Mouse (Mus musculus) 3134 (cell line): ENCODE measurements around the gene Hoxc5.

ENCODE experiments used
- DNase-seq: peaks from one replicate; pipeline ENCODE4 v3.0.0-alpha.2; 2011; ENCODE audit warnings: low spot score; ENCODE audit not compliant: insufficient read length; ENCODE audit errors: extremely low read depth

Hoxc5 gene

GRCm38 (mm10) chr15:103032646-103033575 lies 65.7 kb downstream of the Hoxc5 start:
- no peak for DNase-seq

DNA sequence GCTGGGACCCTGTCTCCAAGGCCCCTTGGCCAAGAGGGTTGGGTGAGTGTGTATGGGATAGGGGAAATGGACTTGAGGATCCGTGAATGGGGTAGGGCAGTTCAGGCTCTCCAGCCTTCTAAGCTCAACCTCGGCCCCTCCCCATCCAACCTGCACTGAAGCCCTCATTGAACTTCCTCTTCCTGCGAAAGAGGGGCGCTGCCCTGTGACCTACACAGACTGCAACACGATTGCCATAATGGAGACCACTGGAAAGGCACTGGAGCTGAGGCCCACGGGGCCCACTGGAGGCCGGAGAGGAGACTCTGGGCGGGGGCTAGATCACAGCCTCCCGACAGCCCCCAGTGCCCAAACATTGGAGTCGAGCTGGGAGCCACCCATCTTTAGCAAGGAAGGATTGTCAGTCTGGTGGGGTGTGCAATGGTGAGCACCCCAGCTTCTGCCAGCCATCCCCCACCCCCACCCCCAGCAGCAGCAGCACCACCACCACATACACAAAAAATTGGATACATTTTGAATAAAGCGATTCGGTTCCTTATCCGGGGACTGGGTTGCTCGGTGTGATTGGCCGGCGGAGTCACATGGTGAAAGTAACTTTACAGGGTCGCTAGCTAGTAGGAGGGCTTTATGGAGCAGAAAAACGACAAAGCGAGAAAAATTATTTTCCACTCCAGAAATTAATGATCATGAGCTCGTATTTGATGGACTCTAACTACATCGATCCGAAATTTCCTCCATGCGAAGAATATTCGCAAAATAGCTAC lies 67.0 kb downstream of the Hoxc5 start:
- no peak for DNase-seq

DNA sequence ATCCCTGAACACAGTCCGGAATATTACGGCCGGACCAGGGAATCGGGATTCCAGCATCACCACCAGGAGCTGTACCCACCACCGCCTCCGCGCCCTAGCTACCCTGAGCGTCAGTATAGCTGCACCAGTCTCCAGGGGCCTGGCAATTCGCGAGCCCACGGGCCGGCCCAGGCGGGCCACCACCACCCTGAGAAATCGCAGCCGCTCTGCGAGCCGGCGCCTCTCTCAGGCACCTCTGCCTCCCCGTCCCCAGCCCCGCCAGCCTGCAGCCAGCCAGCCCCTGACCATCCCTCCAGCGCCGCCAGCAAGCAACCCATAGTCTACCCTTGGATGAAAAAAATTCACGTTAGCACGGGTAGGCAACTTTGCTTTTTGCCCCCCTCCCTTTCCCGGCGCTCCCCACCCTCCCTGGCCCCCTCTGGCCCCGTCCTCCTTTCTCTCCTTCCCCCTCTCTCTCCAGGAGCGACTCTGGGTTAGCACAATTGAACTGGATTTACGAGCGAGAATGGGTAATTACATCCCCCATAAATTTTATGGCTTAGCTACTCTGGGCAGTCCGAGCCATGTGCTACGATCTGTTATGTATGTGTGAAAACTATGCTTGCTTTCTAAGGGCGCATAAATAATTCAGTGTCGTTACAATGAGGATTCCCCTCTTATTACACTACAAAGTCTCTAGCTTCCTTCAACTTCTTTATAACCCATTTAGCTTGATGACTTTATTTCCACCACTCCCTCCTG lies 67.7 kb downstream of the Hoxc5 start:
- DNase-seq, result no peak

GRCm38 (mm10) chr15:103035548-103035881 lies 68.3 kb downstream of the Hoxc5 start:
- DNase-seq, result no peak

DNA sequence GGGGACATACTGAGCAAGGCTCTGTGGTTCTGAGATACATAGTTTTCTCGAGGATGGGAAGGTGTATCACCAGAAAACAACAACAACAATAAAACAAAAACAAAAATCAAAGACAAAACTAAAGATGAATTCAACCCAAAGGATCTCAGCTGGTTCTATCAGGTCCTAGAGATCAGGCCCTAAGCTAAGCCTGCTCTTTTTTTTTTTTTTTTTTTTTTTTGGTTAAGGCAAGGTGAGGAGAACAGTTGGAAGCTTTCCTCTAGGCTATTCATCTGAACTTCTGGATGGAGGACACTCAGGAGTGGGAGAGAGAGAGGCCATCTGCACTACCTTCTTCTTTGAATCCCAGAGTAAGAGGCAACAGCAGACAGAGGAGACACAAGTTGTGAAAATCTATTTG lies 70.3 kb downstream of the Hoxc5 start:
- DNase-seq, result no peak

DNA sequence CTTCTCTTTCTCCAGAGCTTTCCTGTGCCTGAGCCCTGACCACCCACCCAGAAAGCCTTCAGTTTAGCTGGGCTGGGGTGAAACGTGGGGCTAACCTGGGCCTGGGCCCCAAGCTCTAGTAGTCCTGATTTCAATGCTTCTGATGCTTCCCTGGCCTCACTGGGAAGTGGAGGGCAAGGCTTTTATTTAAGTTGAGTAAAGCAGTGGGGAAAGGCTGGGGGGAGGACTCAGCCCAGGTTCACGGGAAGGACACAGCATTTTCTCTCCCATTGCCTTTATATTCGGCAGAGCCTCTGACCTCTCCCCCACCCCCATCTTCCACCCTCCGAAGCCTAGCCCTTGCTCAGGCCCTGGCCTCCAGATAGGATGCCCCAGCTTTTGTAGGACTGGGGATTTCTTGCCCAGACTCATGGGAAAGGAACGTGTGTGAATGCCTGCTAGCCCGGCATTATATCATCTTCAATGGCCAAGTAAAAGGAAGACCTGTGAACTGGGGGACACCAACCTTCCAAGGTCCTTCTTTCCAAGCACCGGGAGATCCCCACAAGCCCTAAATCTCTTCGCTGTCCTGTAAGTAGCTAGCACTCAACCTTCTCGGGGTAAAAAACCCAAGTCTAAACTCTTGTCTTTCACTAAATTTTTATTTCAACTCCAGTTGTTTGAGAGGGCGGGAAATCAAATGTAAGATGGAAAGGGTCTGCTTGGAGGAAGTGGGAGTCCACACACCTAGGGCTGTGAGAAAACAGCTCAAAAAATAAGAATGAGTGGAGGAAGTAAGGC lies 71.6 kb downstream of the Hoxc5 start:
- DNase-seq, result no peak

GRCm38 (mm10) chr15:103039609-103040008 lies 72.4 kb downstream of the Hoxc5 start:
- no peak for DNase-seq

DNA sequence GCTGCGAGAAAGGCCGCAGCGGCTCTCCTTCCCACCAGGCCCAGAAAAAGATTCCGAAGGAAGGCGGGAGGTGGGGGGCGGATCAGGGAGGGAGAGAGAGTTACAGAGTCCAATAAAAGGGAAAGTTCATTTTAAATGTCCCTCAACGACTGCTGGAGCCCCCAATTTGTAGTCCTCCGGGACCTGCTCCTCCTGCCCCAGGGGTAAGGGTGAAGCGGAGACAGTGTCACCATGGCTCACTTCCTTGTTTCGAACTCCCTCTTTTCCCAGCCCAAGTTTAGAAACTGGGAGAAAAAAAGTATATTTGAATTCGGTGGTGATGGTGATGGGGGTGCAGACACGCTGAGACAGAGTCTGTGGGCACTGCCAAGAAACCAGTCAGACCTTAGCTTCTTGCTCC lies 73.4 kb downstream of the Hoxc5 start:
- no peak for DNase-seq

DNA sequence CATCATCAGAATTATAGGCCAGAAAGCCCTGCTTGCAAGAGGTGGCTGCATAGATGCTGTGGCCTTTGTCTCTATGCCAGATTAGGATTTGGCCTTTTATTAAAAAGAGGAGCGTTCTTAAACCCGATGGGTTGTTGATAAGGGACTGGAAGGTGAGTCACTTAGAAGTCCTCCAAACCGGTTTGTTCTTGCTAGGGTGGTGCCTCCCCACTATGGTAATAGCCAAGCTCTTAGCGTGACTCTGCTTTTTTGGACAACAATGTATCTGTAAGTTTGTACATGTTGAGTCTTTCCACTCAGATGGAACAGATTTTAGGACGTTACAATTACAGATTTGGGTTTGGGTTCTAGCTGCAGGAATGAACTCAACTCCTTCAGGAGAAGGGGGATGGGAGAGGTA lies 74.4 kb downstream of the Hoxc5 start:
- DNase-seq, result no peak

DNA sequence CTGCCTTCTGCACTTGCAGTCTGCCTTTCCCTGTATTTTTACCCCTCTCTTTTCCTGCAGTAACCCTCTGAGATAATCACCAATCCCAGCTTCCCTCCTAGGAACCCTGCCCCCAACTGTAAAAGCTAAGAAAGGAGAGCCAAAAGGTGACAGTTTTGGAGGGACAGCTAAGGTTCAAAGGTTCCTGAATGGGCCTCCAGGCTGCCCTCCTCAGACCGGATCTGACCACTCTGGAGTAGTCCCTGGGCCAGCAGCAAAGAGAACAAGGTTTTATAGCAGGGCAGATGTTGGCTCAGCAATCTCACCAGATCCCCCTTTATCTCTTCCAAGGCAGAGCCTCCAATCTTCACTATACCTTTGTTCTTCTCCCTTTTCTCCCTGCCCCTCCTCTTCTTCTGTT lies 75.0 kb downstream of the Hoxc5 start:
- DNase-seq, result no peak

DNA sequence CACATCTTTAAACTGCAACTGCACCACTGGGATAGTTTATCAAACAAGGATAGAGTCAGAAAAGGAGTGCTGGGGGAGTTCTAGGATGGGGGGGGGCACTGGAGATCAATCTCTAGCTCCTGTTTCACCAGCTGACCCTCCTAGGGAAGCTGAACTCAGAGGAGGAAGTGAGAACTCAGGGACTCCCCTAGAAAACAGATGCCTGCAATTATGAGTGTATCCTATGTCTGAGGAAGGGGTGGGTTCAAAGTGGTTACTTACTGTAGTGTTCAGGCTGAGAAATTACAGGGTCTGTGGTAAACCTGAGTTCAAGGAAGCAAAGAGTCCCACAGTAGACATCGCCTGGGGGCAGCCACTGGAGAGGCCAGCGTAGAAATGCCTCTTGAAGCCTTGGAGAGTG lies 84.4 kb downstream of the Hoxc5 start:
- DNase-seq, result no peak

- no peak for DNase-seq
These were observed 86.0 kb downstream of the Hoxc5 start for GRCm38 (mm10) chr15:103053210-103053609.

- DNase-seq, result no peak
These were observed 89.2 kb downstream of the Hoxc5 start for GRCm38 (mm10) chr15:103056396-103056795.

DNA sequence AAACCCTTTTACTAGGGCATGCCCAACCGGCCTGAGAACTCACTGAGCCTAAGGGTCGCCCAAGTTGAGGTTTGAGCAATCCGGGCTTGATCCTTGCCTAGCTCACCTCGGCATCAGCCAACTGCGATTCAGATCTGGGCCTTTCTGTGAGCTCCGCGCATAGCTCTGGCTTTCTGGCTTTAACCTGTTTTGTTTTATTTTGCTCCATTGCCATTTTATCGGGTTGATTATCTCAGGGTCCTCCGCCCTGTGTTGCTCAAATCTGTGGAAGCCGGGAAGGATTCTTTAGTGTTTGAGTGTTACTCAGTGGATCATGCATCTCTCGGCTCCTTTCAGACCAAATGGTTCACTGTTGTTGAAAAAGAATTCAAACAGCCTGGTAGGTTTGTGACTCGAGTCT lies 91.5 kb downstream of the Hoxc5 start:
- DNase-seq, result no peak

DNA sequence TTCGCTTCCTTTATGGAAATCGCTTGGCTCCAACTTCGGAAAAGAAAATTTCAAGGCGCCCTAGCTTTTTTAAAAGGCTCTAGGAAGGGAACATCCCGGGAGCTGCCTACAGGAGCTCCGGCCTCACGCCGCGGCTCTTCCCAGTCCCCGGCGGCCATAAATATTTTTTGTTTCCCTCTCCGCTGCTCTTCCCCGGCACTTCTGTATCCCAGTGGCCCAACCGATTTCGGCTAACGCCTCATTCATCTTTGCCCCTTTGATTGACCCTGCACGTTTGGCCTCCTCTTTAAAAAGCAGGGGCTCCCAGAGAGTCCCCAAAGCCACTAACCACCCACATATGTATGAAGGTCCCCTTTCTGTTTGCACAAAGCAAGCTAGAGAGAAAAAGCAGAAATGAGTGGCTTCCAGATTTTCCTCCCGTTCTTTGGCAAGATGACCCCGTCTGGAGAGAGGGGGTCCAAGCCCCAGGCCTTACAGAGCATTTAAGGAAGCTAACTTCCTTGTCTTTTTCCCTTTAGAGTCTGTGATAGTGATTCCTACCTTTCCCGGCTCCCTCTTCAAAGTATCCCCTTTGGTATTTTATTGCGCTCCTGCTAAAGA lies 92.2 kb downstream of the Hoxc5 start:
- DNase-seq, result no peak

DNA sequence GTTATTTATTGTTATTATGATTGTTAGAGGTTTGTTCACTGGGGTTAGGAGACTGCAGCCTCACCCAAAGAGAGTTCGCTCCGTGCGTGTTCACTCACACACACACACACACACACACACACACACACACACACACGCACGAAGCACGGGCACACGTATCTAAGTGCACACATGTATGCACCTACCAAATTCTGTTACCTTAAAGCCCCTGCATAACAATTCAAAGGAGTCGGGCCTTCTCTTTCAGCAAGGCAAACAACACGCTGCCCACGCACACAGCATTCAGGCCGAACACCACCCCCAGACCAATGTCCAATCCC lies 92.7 kb downstream of the Hoxc5 start:
- no peak for DNase-seq

- no peak for DNase-seq
These were observed 93.3 kb downstream of the Hoxc5 start for GRCm38 (mm10) chr15:103060341-103061130.

GRCm38 (mm10) chr15:103061131-103061825 lies 94.0 kb downstream of the Hoxc5 start:
- no peak for DNase-seq

- no peak for DNase-seq
These were observed 94.7 kb downstream of the Hoxc5 start for GRCm38 (mm10) chr15:103061988-103062387.
